Mouse (Mus musculus) forebrain, embryonic 16.5 days (tissue): Measurements from ENCODE around the gene Samhd1. TPM values are rescaled to one million over a fixed set of nuclear protein-coding genes. Genes with fewer than 3 reads are reported as not detected.

ENCODE experiments used
- ATAC-seq: fragments of 200-750 bp; cut with Nextera tagmentation; 2 replicates; pipeline ENCODE4 v1.8.0; 2017; ENCODE audit warnings: mild to moderate bottlenecking, moderate library complexity
- H3K27ac ChIP-seq: fragments of 300-500 bp; sonication (generic); 2 replicates; pipeline ENCODE4 v1.5.1; 2014; ENCODE audit warnings: low read length, control low read depth
- H3K27me3 ChIP-seq: fragments of 300-500 bp; sonication (generic); replicated peaks from 2 replicates; pipeline ENCODE4 v1.6.1; 2014; ENCODE audit warnings: low read length; ENCODE audit not compliant: control insufficient read depth, insufficient read depth
- H3K36me3 ChIP-seq: fragments of 300-500 bp; sonication (generic); 2 replicates; pipeline ENCODE4 v1.6.1; 2014; ENCODE audit not compliant: control insufficient read depth, insufficient read depth
- H3K4me1 ChIP-seq: fragments of 300-500 bp; sonication (generic); replicated peaks from 2 replicates; pipeline ENCODE4 v1.6.1; 2014; ENCODE audit warnings: low read length; ENCODE audit not compliant: control insufficient read depth, insufficient read depth
- H3K4me2 ChIP-seq: fragments of 300-500 bp; sonication (generic); 2 replicates; pipeline ENCODE4 v1.6.1; 2014; ENCODE audit warnings: mild to moderate bottlenecking, low read length, control low read depth
- H3K4me3 ChIP-seq: fragments of 300-500 bp; sonication (generic); replicated peaks from 2 replicates; pipeline ENCODE4 v1.5.1; 2014; ENCODE audit warnings: mild to moderate bottlenecking, low read length, control low read depth
- H3K9ac ChIP-seq: fragments of 300-500 bp; sonication (generic); replicated peaks from 2 replicates; pipeline ENCODE4 v1.6.1; 2014; ENCODE audit warnings: low read depth, low read length, control low read depth
- H3K9me3 ChIP-seq: fragments of 300-500 bp; sonication (generic); 2 replicates; pipeline ENCODE4 v1.6.1; 2016; ENCODE audit warnings: low read length; ENCODE audit not compliant: control insufficient read depth
- WGBS: fragments of 180-500 bp; shearing (Covaris S2); extraction: QIAGEN DNeasy Blood & Tissue Kit; methylation state at CpG from one replicate; pipeline ENCODE4 v1.1.7; 2014; 5-methylcytosine and 5-hydroxymethylcytosine counted together
- polyA plus RNA-seq: library from polyadenylated mRNA; unstranded; fragments of >200 nt; fragmentation: Nextera tagmentation; extraction: Ambion mirVana; gene quantifications from 2 replicates; pipeline ENCODE4 v1.2.1, GENCODE M21; 2015

Samhd1 gene
- polyA plus RNA-seq, 1 experiment from 2014 or later = 10.2 TPM

- no peak for ATAC-seq
- H3K9ac ChIP-seq = no peak overlapping the region
- WGBS = 79% methylated on average over 3 of the region's 3 CpGs
- H3K9me3 ChIP-seq = no peaks in the 10 kb centered on the region
- no peak overlapping the region for H3K27ac ChIP-seq
- H3K27me3 ChIP-seq = no peaks in the 10 kb centered on the region
- no peak overlapping the region for H3K4me3 ChIP-seq
- no peaks in the 10 kb centered on the region for H3K36me3 ChIP-seq
- H3K4me1 ChIP-seq = no peaks in the 10 kb centered on the region
- no peak overlapping the region for H3K4me2 ChIP-seq
Observed at GRCm38 (mm10) chr2:157119075-157119474, 16.0 kb downstream of the Samhd1 start.

GRCm38 (mm10) chr2:157118556-157118955 lies 16.5 kb downstream of the Samhd1 start:
- 86% methylated on average over 4 of the region's 4 CpGs for WGBS
- no peak overlapping the region for H3K4me3 ChIP-seq
- no peak for ATAC-seq
- H3K27me3 ChIP-seq = no peaks in the 10 kb centered on the region
- H3K4me2 ChIP-seq = no peak overlapping the region
- no peak overlapping the region for H3K27ac ChIP-seq
- no peaks in the 10 kb centered on the region for H3K4me1 ChIP-seq
- no peak overlapping the region for H3K9ac ChIP-seq
- no peaks in the 10 kb centered on the region for H3K36me3 ChIP-seq
- H3K9me3 ChIP-seq = no peaks in the 10 kb centered on the region

GRCm38 (mm10) chr2:157116964-157117363 lies 18.1 kb downstream of the Samhd1 start:
- Histone ChIP-seq H3K9ac (no peak overlapping the region), H3K36me3 (no peaks in the 10 kb centered on the region), H3K4me1 (no peaks in the 10 kb centered on the region), H3K27me3 (no peaks in the 10 kb centered on the region), H3K9me3 (no peaks in the 10 kb centered on the region), H3K4me2 (no peak overlapping the region), H3K4me3 (no peak overlapping the region), H3K27ac (no peak overlapping the region)
- 25% methylated on average over 3 of the region's 3 CpGs for WGBS
- ATAC-seq = no peak

GRCm38 (mm10) chr2:157108236-157108635 lies 26.8 kb downstream of the Samhd1 start:
- no peaks in the 10 kb centered on the region; the same call in 1 of the 2 replicates for H3K36me3 ChIP-seq
- ATAC-seq = no peak
- no peak overlapping the region for H3K4me2 ChIP-seq
- H3K9me3 ChIP-seq = no peaks in the 10 kb centered on the region
- H3K9ac ChIP-seq = no peak overlapping the region
- WGBS = 84% methylated on average over 4 of the region's 4 CpGs
- no peaks in the 10 kb centered on the region for H3K27me3 ChIP-seq
- no peak overlapping the region for H3K4me3 ChIP-seq
- H3K27ac ChIP-seq = no peak overlapping the region
- H3K4me1 ChIP-seq = no peaks in the 10 kb centered on the region

GRCm38 (mm10) chr2:157104454-157104853 lies 30.6 kb downstream of the Samhd1 start:
- H3K4me1 ChIP-seq = no peaks in the 10 kb centered on the region
- WGBS = 89% methylated on average over 8 of the region's 8 CpGs
- H3K4me2 ChIP-seq = no peak overlapping the region
- H3K27me3 ChIP-seq = no peaks in the 10 kb centered on the region
- H3K4me3 ChIP-seq = no peak overlapping the region
- no peak for ATAC-seq
- no peak overlapping the region for H3K9ac ChIP-seq
- no peaks in the 10 kb centered on the region for H3K9me3 ChIP-seq
- no peak overlapping the region for H3K27ac ChIP-seq
- H3K36me3 ChIP-seq = no peaks in the 10 kb centered on the region; the same call in 1 of the 2 replicates

- ATAC-seq = no peak
- no peak overlapping the region for H3K4me2 ChIP-seq
- no peak overlapping the region for H3K27ac ChIP-seq
- H3K9ac ChIP-seq = no peak overlapping the region
- H3K9me3 ChIP-seq = no peaks in the 10 kb centered on the region
- no peak overlapping the region for H3K4me3 ChIP-seq
- 50% methylated on average over 2 of the region's 2 CpGs for WGBS
- no peaks in the 10 kb centered on the region for H3K4me1 ChIP-seq
- H3K27me3 ChIP-seq = no peaks in the 10 kb centered on the region
- no peaks in the 10 kb centered on the region for H3K36me3 ChIP-seq
Observed at GRCm38 (mm10) chr2:157102256-157102655, 32.8 kb downstream of the Samhd1 start.

- Histone ChIP-seq H3K27me3 (no peaks in the 10 kb centered on the region), H3K9me3 (no peaks in the 10 kb centered on the region), H3K36me3 (no peaks in the 10 kb centered on the region), H3K27ac (no peak overlapping the region), H3K4me1 (no peaks in the 10 kb centered on the region), H3K4me2 (no peak overlapping the region), H3K4me3 (no peak overlapping the region), H3K9ac (no peak overlapping the region)
- ATAC-seq = no peak
- WGBS = 97% methylated on average over 9 of the region's 9 CpGs
Observed at GRCm38 (mm10) chr2:157101650-157102049, 33.4 kb downstream of the Samhd1 start.

- no peaks in the 10 kb centered on the region for H3K27me3 ChIP-seq
- no peaks in the 10 kb centered on the region for H3K36me3 ChIP-seq
- H3K9ac ChIP-seq = no peak overlapping the region
- no peak for ATAC-seq
- WGBS = 94% methylated on average over 12 of the region's 12 CpGs
- no peaks in the 10 kb centered on the region for H3K4me1 ChIP-seq
- H3K4me2 ChIP-seq = no peak overlapping the region
- no peaks in the 10 kb centered on the region for H3K9me3 ChIP-seq
- H3K27ac ChIP-seq = no peak overlapping the region
- H3K4me3 ChIP-seq = no peak overlapping the region
Observed at GRCm38 (mm10) chr2:157100319-157100605, 34.8 kb downstream of the Samhd1 start.

- Histone ChIP-seq H3K36me3 (no peaks in the 10 kb centered on the region), H3K4me3 (no peak overlapping the region), H3K27me3 (no peaks in the 10 kb centered on the region), H3K9me3 (no peaks in the 10 kb centered on the region), H3K9ac (no peak overlapping the region), H3K4me1 (no peaks in the 10 kb centered on the region), H3K4me2 (no peak overlapping the region), H3K27ac (no peak overlapping the region)
- 90% methylated on average over 12 of the region's 12 CpGs for WGBS
- no peak for ATAC-seq
Observed at GRCm38 (mm10) chr2:157099532-157100318, 35.3 kb downstream of the Samhd1 start.
